Mouse (Mus musculus) CD4-positive helper T cell, adult 2 months (primary cell): ENCODE results near the gene Olfr1298.

Experiments
- DNase-seq: peaks from one replicate; pipeline ENCODE4 v3.0.0-alpha.2; 2012; ENCODE audit warnings: low read depth, missing footprints, low spot score

The Olfr1298 gene

GRCm38 (mm10) chr2:111649101-111649500, at the start of gene Olfr1298:
Gene Olfr1298, minus strand, starts transcription at chr2:111649201.
- DNase-seq, result no peak

- no peak for DNase-seq
These were observed 12.1 kb upstream of the Olfr1298 start, which contains the start of gene Olfr1299 for GRCm38 (mm10) chr2:111661119-111661518. Gene Olfr1299, plus strand, starts transcription at chr2:111661419.

DNA sequence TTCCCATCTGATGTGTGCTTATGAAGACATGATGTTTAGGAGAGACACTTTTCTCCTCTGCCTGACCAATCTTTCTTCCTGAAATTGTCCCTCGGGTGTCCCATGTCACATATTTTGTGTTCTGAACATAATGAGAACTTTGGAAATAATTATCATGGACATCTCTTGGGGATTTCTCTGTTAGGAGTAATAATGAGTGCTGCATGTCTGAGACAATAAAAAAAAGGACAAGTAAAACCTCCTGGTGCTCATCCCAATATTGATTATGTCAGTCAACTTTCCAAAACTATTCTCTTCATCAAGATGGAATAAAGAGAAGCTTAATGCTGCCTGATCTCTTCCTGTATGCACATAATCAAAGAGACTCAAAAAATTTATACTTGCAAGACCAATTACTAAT, 22.6 kb downstream of the Olfr1298 start, which contains the start of gene Olfr1297:
Olfr1297 (minus strand) TSS at position 101 of the 400 bp plus-strand sequence.
- DNase-seq, result no peak
